Mouse (Mus musculus) induced T-regulatory cell, adult 2 months (primary cell): ENCODE results near the gene Tmem82.

Source experiments
- DNase-seq: peaks from one replicate; pipeline ENCODE4 v3.0.0-alpha.2; 2012; ENCODE audit warnings: low read depth

Gene Tmem82

DNA sequence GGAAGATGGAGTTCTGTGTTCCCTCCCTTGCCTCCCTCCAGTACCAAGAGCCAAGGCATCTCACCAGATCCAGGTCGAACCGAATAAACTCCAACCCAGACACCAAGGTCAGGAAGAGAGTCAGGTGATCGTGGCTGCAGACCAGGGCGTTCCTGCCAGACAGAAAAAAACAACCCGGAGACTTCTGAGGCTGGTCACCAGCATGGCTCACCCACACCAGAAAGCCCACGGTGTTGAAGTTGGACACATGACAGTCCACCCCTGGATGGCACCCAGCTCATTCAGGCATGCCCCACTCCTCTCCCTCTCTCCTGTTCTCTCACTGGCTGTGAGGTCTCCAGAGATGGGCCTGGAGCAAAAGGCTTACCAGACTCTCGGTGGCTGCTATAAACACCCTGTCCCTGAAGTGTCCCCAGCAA lies 22.9 kb upstream of the Tmem82 start:
- no peak for DNase-seq

DNA sequence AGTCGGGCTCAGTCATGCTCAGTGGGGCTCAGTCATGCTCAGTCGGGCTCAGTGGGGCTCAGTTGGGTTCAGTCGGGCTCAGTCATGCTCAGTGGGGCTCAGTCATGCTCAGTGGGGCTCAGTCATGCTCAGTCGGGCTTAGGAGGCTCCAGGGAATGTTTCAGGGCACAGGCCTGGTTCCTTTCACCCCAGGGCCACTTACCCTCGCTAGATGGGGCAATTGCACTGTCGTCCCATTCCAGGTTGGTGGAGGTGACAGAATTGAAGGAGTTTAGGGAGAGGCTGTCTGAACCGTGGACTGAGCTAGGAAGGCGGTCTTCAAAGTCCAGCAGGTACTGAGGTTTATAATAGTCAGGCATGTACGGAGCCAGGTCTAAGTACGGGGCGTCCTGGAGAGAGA lies 21.0 kb upstream of the Tmem82 start:
- no peak for DNase-seq

DNA sequence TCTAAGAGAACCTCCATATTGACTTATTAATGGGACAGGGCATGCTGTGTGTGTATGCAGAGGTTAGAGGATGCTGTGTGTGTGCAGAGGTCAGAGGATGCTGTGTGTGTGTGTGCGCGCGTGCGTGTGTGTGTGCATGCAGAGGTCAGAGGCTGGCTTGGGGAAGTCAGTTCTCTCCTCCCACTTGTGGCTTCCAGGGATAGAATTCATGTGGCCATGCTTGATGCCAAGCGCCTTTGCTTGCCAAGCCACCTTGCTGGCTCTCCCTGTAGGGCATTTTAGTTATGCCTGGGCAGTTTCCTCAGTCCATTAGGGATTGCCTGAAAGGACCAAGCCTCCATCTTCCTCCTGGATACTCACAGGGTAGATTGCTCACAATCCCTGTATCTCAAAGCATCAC lies 18.3 kb upstream of the Tmem82 start:
- no peak for DNase-seq

- no peak for DNase-seq
Measured at GRCm38 (mm10) chr4:141635991-141636390, 17.6 kb upstream of the Tmem82 start.

DNA sequence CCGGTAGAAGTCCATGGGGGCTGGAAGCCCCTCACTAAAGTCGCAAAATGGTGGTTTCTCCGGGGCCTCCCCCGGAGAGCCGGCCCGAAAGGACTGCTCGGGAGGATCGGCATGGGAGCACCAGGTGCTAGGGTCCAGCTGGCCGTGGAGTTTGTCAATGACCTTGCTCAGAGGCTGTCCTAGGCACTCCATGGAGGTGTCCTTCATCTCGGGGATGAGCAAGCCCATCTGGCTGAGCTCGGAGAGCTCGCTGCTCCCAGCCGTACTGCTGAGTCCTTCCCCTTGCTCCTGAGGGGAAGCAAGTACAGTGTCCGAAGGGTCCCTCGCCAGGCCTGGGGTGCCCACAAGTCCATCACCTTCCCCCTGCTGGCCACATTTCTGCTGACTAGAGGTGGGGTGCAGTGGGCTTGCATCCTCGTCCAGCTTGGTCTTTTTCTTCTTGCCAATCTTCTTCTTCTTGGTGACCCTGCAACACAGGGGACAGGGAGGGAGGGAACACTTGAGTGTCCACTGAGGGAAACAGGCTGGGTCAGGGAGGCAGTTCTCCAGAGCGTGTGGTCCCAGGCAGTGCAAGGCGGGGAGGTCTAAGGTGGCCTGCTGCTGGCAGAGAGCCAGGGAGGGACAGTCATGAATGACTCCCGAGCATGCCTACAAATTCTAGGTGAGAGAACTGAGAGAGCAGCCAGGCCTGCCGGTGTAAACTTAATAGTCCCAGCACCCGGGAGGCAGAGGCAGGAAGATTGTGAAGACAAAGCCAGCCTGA lies 13.9 kb upstream of the Tmem82 start:
- no peak for DNase-seq

GRCm38 (mm10) chr4:141631250-141631649 lies 12.8 kb upstream of the Tmem82 start:
- no peak for DNase-seq

DNA sequence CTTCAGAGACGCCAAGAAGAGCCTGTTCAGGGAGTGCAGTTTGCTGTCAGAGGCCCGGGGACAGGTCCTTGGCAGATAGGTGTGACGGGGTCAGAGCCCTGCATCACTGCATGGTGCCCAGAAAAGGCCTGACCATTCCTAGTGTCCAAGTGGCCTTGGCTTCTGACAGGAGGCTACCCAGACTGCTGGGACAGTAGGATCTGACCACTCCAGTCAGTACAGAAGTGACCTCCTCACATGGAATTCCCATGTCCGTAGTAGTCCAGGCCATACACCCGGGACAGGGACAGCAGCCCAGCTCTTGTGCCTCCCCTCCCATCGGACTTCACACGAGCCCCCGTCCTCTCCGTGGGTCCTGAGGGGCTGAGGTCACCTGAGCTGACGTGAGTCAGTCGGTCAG lies 11.6 kb upstream of the Tmem82 start:
- DNase-seq, result no peak

DNA sequence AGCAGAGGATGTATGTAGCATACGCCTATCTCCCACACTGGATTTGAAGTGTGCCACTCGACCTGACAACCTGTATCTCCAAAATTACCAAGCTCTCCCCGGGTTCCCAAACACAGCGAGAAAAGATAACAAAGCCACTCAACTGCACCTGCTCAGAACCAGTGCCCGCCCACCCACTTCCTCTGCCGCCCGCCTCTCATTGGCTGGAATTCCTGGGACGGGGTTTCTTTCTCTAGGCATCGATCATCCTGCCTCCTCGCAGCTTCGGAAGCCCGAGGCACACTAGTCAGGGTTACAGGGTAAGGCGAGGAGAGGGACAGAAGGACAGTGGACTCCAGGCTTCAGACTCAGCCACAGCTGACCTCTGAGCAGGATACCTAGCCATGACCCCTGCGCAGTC lies 10.2 kb upstream of the Tmem82 start:
- no peak for DNase-seq

DNA sequence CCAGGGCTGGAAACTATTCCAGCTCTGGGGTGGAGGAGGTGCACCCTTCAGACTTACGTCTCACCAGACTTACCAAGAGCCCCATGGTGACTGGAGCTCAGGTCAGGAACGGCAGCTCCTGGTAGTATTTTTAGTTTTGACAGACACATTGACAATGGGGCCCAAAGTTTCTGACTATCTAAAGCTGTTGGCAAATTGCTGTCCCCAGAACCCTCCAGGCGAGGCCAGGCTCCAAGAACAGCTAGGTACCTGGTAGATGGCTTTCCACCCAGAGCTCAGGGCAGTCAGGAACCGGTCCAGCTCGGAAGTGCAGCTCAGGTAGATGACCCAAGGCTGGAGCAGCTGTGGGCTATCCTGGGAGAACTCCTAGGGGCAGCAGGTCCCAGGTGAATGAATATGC lies 9.1 kb upstream of the Tmem82 start:
- no peak for DNase-seq

DNA sequence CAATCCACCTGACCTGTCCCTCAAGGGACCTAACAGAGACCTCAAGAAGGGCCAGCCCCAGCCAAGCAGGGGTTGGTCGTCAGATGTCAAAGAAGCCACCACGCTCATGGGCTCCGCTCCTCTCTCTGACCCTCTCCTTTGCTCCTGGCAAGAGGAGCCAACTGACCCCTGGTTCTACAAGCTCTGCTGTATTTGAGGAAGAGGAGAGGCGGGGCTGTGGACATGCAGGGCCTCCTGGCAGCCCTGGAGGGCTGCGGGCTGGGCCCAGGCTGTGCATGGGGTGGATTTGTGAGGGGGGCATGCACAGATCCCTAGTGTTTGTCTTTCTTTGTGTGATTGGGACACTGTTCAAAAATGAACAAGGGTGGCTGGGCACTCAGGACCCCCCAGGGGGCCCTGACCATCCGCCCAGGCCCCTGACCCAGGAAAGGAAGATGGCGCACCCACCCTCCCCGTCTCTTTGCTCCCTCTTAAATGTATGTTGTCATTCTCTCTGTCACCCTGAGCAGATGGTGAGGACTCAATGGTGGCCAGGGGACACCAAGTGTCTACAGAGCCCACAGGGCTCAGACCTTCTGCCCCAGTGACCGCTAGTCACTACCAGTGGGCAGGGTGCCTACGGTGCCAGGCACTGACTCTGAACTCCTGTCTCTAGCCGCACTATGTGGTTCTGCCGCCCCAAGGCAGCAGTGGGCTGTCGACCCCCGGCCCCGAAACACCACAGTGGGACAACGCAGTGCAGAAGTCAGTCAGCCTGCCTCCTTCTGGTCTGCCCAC lies 7.5 kb upstream of the Tmem82 start:
- no peak for DNase-seq

DNA sequence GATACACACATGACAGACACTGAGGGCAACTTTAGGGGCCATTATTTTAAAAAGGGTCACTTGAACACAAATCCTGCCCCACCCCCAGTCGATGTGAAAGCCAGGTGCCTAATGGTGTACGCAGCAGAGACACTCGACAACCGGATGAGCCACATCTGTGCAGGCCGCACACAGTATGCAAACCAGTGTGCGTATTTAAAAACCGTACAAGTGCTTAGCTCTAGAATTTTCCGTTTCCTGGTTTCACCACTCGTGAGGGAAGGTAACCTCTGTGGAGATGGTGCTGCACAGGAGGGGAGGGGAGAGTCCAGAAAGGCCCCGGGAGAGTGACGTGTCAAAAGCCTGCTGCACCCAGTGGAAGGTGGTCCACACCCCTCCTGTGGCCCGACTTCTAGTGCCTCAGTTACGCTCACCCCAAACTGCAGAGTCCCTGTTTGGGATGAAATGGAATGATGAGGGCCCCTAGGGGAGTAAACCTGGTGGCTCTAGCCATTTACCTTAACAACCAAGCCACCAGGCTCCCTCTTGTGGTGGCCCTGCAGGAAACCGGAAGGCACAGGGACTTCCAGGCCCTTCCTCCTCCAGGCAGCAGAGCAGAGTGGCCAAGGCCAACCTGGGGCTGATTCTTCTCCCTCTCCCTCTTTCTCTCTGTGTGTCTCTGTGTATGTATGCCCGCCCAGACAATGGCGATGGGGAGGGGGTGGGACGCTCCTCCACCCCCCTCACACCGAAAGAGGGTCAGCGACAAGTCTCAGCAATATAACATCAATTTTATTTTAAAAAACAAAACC lies 6.7 kb upstream of the Tmem82 start:
- peak; percentile 71 for DNase-seq

DNA sequence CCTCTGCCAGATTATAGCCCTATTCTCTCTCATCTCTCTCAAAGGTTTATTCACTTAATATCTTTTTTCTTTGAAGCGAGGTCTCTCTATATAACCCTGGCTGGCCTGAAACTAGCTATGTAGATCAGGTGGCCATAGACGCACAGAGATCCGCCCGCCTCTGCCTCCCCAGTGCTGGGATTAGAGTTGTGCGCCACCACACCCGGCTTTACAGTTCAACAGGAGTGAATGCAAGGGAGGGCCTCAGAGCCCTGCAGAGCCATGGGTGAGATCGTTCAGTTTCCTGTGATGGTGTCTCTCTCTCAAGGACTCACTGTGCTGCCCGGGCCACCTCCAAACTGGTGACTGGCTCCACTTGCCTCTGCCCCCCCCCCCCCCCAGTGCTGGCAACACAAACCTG lies 5.7 kb upstream of the Tmem82 start:
- no peak for DNase-seq

DNA sequence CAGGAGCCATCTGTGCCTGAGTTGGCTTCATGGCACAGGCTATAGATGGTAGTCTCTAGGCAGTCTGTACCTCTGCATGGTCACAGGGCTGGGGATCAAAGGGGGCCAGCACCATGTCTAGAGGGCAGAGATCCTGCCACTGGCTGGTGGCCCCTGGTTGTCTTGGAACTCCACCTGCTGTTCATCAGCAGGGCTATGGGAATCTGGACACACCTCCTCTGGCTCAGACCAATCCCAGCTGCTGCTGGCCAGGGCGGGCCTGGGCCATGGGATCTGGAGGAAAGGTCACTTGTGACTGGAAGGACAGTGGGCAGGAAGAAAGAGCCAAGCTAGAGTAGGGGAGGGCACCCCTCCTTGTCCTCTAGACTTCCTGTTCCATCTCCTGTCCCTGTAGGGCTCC lies 5.2 kb upstream of the Tmem82 start, which contains the start of gene Slc25a34:
TSS of gene Slc25a34 (minus strand) at position 156 of the 400 bp plus-strand sequence.
- no peak for DNase-seq

DNA sequence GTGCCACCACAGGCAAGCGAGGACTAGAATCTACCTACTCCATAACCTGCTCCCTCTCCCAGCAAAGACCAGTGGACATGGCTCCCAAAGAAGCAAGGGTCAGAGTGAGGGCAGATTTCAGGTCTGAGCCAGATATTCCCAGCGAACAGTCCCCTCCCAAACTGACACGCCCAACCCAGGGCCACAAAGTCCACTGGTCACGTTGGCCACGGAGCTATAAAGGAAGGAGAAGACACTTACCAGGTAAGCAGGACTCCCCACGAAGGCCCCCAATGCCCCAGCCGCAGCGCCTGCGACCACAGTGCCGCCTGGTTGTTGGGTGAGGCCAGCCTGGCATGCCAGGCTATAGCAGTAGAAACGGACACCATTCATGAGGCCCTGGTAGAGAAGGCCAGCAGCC lies 4.6 kb upstream of the Tmem82 start:
- no peak for DNase-seq

DNA sequence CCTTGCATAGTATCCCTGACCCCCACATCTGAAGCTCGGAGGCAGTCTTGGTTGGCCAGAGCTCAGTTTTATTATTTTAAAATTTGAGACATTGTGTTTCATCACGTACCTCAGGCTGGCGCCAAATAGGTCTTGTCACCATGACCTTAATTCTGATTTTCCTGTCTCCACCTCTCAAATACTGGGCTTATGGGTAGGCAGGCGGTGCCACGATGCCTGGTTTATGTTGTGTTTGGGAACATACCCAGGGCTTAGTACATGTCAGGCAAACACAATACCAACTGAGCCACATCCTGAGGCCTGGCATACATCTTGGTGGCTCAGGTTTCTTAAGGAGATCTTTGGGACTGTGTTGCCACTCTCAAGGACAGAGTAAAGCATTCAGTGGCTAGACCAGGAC lies 4.1 kb upstream of the Tmem82 start:
- no peak for DNase-seq

DNA sequence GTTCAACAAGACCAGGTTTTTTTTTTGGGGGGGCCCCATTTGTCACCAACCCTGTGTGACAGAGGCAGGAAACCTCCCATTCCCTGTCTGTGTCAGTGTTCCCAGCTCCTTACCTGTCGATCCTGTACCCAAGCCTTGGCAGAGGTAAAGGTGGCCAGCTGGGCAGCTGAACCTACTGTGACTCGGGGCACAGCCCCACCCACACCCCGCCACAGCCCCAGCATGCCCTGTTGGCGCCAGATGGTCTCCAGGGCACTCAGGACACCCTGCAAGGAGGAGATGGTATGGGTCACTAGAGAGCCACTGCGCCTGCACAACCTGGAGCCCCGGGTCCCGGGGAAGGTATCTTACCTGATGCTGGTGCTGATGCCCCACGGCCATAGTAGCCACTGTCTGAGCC lies 3.7 kb upstream of the Tmem82 start:
- no peak for DNase-seq

DNA sequence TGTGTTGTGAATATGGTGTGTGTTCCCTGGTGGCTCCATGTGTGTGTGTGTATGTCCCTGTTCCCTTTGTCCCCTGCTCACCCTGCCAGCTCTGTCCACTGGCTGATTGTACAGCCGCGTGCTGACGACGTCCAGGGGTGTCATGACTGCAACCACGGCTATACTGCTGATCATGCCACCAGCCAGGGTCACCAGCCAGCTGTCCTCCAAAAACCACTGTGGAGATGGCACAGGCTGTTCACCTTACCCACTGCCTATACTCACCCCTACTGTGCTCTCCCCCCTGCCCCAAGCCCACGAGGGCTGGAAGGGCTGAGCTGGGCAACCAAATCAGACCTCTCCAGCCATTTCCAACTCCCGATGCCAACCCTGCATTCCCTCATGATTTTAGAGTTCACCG lies 2.9 kb upstream of the Tmem82 start:
- no peak for DNase-seq

GRCm38 (mm10) chr4:141619299-141619883 lies 958 bp upstream of the Tmem82 start:
- DNase-seq, result no peak

DNA sequence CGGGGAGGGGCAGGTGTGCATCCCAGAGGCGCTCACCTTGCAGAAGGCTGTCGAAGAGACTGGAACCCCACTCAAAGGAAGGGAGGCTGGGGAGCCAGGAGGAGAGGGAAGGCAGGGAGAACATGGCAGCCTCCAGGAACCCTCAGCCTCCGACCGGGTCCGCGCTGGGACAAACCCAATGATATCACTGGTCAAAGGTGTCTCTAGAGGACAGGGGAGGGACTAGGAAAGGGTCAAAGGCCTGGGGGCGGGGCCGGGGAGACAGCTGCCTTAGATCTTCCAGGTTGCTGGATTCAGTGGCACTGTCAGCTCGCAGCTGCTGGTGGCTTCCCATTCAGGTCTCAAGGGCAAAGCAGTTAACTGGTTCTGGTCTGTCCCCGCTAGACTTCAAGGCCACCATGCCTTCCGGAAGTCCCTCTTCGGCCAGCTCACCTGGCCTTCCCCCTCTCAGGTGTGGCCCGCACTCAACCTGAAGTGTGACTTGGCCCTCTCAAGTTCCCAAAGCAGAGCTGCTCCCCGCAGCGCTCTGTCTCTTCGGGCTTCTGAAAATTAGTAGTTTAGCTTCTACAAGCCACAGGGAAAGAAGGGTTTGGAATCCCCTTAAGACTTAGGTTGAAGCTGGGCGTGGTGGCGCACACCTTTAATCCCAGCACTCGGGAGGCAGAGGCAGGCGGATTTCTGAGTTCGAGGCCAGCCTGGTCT lies 419 bp downstream of the Tmem82 start:
- DNase-seq, result peak; percentile 56

- peak; percentile 71 for DNase-seq
Measured at GRCm38 (mm10) chr4:141617299-141617698, 1.1 kb downstream of the Tmem82 start.

DNA sequence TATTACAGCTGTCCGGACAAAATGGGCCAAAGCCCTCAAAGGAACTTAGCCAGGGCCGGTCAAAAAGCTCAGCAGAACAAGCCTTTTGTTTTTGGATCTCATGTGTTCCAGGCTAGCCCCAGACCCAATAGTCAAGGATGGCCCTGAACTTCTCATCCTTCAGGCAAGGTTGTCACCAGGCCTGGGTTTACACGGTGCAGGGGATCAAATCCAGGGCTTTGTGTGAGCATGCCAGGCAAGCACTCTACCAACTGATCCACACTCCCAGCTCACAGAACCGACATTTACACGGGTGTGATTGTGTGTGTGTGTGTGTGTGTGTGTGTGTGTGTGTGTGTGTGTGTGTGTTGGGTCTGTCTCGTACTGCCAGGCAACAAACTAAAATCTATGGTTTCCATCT lies 1.6 kb downstream of the Tmem82 start:
- DNase-seq, result no peak

- DNase-seq, result no peak
Measured at GRCm38 (mm10) chr4:141614946-141615345, 3.5 kb downstream of the Tmem82 start.
